Mouse (Mus musculus) C2C12 (cell line): Measurements from ENCODE around the gene Ift46. TPM values are rescaled to one million over a fixed set of nuclear protein-coding genes. Genes with fewer than 3 reads are reported as not detected.

ENCODE experiments used
- H3K27me3 ChIP-seq: one replicate; pipeline ENCODE4 v1.6.1; 2011; ENCODE audit not compliant: control insufficient read depth, insufficient read depth, insufficient read length
- H3K36me3 ChIP-seq: one replicate; pipeline ENCODE4 v1.6.1; 2011; ENCODE audit not compliant: control insufficient read depth, insufficient read depth
- H3K4me3 ChIP-seq: one replicate; pipeline ENCODE4 v1.5.1; 2011; ENCODE audit warnings: mild to moderate bottlenecking, control low read depth; ENCODE audit not compliant: poor library complexity, insufficient read depth, severe bottlenecking
- H3K79me2 ChIP-seq: one replicate; pipeline ENCODE4 v1.6.1; 2011; ENCODE audit not compliant: control insufficient read depth, insufficient read depth
- H3K79me3 ChIP-seq: one replicate; pipeline ENCODE4 v1.6.1; 2011; ENCODE audit warnings: low read depth, control low read depth
- H3ac ChIP-seq: one replicate; pipeline ENCODE3; 2011; ENCODE audit warnings: low read depth; ENCODE audit not compliant: control insufficient read depth, insufficient read length
- CEBPB ChIP-seq: IDR thresholded peaks from one replicate; pipeline ENCODE4 v1.6.1; 2011; ENCODE audit warnings: low read depth, mild to moderate bottlenecking, control low read depth, moderate library complexity
- CTCF ChIP-seq: IDR thresholded peaks from one replicate; pipeline ENCODE4 v1.5.1; 2011; ENCODE audit not compliant: control insufficient read depth, insufficient read depth, insufficient read length
- FOSL1 ChIP-seq: IDR thresholded peaks from one replicate; pipeline ENCODE4 v1.8.0; 2011; ENCODE audit warnings: mild to moderate bottlenecking, low read length; ENCODE audit not compliant: poor library complexity, insufficient read depth, severe bottlenecking
- MAX ChIP-seq: IDR thresholded peaks from one replicate; pipeline ENCODE4 v1.6.1; 2011; ENCODE audit warnings: mild to moderate bottlenecking, control low read depth
- MYOD1 ChIP-seq: IDR thresholded peaks from one replicate; pipeline ENCODE4 v1.6.1; 2011; ENCODE audit warnings: low read depth; ENCODE audit not compliant: control insufficient read depth, insufficient read length
- MYOG ChIP-seq: IDR thresholded peaks from one replicate; pipeline ENCODE4 v1.6.1; 2011; ENCODE audit not compliant: control insufficient read depth, insufficient read length; ENCODE audit errors: extremely low read depth
- USF1 ChIP-seq: IDR thresholded peaks from one replicate; pipeline ENCODE4 v1.6.1; 2011; ENCODE audit warnings: low read depth, mild to moderate bottlenecking, control low read depth, moderate library complexity
- polyA plus RNA-seq: library from polyadenylated mRNA; unstranded; fragments of >200 nt; fragmentation: generic; extraction: Trizol; gene quantifications from one replicate; pipeline ENCODE4 v1.2.1, GENCODE M21; 2012; ENCODE audit warnings: missing spikeins

Gene Ift46
- polyA plus RNA-seq, 1 experiment: 76.1 TPM

GRCm38 (mm10) chr9:44826660-44827059, 59.0 kb downstream of the Ift46 start:
- Histone ChIP-seq H3K79me2 (no peaks in the 10 kb centered on the region), H3K27me3 (no peaks in the 10 kb centered on the region), H3ac (no peak overlapping the region), H3K79me3 (no peaks in the 10 kb centered on the region), H3K36me3 (peaks cover 84% of the 10 kb centered on the region), H3K4me3 (no peak overlapping the region)
- peak; percentile 35 for TF ChIP-seq MYOD1
- TF ChIP-seq MAX: no peak
- TF ChIP-seq FOSL1: no peak
- no peak for TF ChIP-seq USF1
- TF ChIP-seq MYOG: no peak

DNA sequence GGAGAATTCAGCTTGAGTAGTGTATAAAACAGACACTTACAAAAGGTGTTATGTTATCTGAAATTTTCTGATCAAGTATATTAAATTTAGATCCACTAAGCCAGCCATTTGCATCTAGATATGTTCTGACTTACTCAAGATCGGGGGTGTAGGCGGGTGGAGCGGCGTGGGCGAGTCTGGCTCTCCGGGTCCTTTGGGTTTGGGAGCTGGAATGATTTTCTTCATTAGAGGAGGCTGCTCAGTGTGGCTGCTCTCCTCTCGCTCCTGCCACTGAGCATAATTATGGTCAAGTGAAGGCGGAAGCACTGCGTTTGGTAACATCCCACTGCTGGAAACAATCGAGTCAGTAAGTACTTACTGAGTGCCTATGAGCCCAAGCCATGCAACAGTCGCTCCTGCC, 61.2 kb downstream of the Ift46 start:
- Histone ChIP-seq H3K27me3 (no peaks in the 10 kb centered on the region), H3K79me2 (no peaks in the 10 kb centered on the region), H3K79me3 (no peaks in the 10 kb centered on the region), H3K36me3 (peaks cover 80% of the 10 kb centered on the region), H3ac (no peak overlapping the region), H3K4me3 (no peak overlapping the region)
- TF ChIP-seq MYOG (no peak), MAX (no peak), USF1 (no peak), CEBPB (no peak)

GRCm38 (mm10) chr9:44830506-44830905, 62.8 kb downstream of the Ift46 start:
- no peaks in the 10 kb centered on the region for H3K27me3 ChIP-seq
- H3K36me3 ChIP-seq: peaks cover 78% of the 10 kb centered on the region

GRCm38 (mm10) chr9:44832356-44832755, 64.6 kb downstream of the Ift46 start:
- H3K36me3 ChIP-seq: peaks cover 72% of the 10 kb centered on the region
- H3K27me3 ChIP-seq: no peaks in the 10 kb centered on the region
- TF ChIP-seq MYOD1 (no peak), USF1 (no peak), FOSL1 (no peak), MYOG (no peak)
- no peak overlapping the region for H3ac ChIP-seq
- no peaks in the 10 kb centered on the region for H3K79me3 ChIP-seq
- no peaks in the 10 kb centered on the region for H3K79me2 ChIP-seq
- H3K4me3 ChIP-seq: no peak overlapping the region

More at GRCm38 (mm10) chr9:44830506-44830905, 62.8 kb downstream of the Ift46 start:
- Histone ChIP-seq H3K79me3 (no peaks in the 10 kb centered on the region), H3K4me3 (no peak overlapping the region), H3K79me2 (no peaks in the 10 kb centered on the region), H3ac (no peak overlapping the region)
- no peak for TF ChIP-seq USF1
- no peak for TF ChIP-seq CTCF

DNA sequence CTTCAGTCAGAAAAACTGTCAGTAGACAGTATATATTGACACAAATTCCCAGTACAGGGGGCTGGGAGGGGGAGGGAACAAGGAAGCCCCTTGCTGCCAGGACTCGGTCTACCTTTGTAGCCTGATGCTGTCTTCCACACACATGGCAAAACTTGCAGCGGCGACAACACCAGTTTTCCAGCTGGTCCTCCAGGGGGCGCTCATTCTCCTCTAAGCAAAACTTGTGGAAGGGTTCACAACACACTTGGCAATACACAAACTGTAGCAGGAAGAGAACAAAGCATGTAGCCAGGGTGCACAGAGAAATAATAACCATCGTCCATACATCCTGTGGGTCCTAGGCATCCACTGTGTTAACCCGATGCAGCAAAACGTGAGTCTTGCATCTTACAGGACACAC, 68.7 kb downstream of the Ift46 start:
- H3ac ChIP-seq: no peak overlapping the region
- no peaks in the 10 kb centered on the region for H3K79me3 ChIP-seq
- H3K79me2 ChIP-seq: no peaks in the 10 kb centered on the region
- no peak overlapping the region for H3K4me3 ChIP-seq
- TF ChIP-seq FOSL1: no peak
- TF ChIP-seq USF1: no peak
- no peak for TF ChIP-seq MYOD1
- no peak for TF ChIP-seq CEBPB
- peak; percentile 25 for TF ChIP-seq CTCF
- H3K36me3 ChIP-seq: peaks cover 66% of the 10 kb centered on the region
- H3K27me3 ChIP-seq: no peaks in the 10 kb centered on the region

DNA sequence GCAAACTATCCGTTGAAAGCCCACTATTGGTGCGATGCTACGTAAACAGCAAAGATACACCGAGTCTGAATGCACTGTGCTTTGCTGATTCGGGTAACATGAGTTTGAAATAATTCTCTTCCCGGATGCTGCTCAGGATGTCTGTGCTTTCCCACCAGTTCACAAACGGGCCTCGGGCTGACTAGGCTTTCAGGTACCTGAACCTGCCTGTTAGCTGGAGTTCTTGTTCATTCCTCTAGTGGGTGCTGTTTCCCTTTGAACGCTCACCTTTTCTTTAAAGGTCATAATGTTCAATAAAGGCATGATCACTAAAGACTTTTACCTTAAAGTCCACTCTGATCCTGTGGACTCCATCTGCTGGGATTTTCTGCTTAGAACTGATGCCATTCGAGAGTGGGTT, 73.5 kb downstream of the Ift46 start:
- H3K4me3 ChIP-seq: no peak overlapping the region
- H3K27me3 ChIP-seq: no peaks in the 10 kb centered on the region
- TF ChIP-seq CEBPB (no peak), MYOG (no peak), CTCF (no peak), USF1 (no peak), FOSL1 (no peak), MAX (no peak), MYOD1 (no peak)
- H3ac ChIP-seq: no peak overlapping the region
- peaks cover 64% of the 10 kb centered on the region for H3K36me3 ChIP-seq
- no peaks in the 10 kb centered on the region for H3K79me2 ChIP-seq
- H3K79me3 ChIP-seq: no peaks in the 10 kb centered on the region

Other genes with a start within 250 kb of the Ift46 start
- not detected for gene Cxcr5, start 206.0 kb upstream of the Ift46 start, polyA plus RNA-seq
- 29.9 TPM for gene Ddx6, start 163.0 kb upstream of the Ift46 start, polyA plus RNA-seq
- gene Treh, start 94.7 kb upstream of the Ift46 start, polyA plus RNA-seq: not detected
- 96.8 TPM for gene Phldb1, start 32.7 kb upstream of the Ift46 start, polyA plus RNA-seq
- gene Arcn1, start 63 bp upstream of the Ift46 start, polyA plus RNA-seq: 46.6 TPM
- 0.46 TPM for gene Tmem25, start 31.4 kb downstream of the Ift46 start, polyA plus RNA-seq
- not detected for gene Ttc36, start 35.2 kb downstream of the Ift46 start, polyA plus RNA-seq
- gene Kmt2a, start 113.4 kb downstream of the Ift46 start, polyA plus RNA-seq: 5.6 TPM
- 734 TPM for gene Atp5l, start 152.8 kb downstream of the Ift46 start, polyA plus RNA-seq
- 13.7 TPM for gene Ube4a, start 197.7 kb downstream of the Ift46 start, polyA plus RNA-seq
- gene Cd3g, start 212.5 kb downstream of the Ift46 start, polyA plus RNA-seq: not detected
- not detected for gene Cd3d, start 213.9 kb downstream of the Ift46 start, polyA plus RNA-seq
- not detected for gene Cd3e, start 241.7 kb downstream of the Ift46 start, polyA plus RNA-seq